Mouse (Mus musculus): Measurements from ENCODE around the gene Ephb1.

GRCm38 (mm10) chr9:102351721-102352120, 2.8 kb downstream of the Ephb1 start:
- no peak for TF ChIP-seq RCOR1 (conservative IDR thresholded peaks at IDR 0.05; ENCODE audit: low read depth, low read length)
- no peak for TF ChIP-seq CTCF (conservative IDR thresholded peaks at IDR 0.05 in 1 of 2, IDR thresholded peaks at IDR 0.05 in 1 of 2; ENCODE audit: low read depth in 2 of 2, low read length in 2 of 2)
- TF ChIP-seq POLR2A (IDR thresholded peaks at IDR 0.05; ENCODE audit: low read depth, low read length), result no peak
- TF ChIP-seq SMC3 (IDR thresholded peaks at IDR 0.05; ENCODE audit: low read depth, low read length), result no peak
- TF ChIP-seq ZC3H11A (IDR thresholded peaks at IDR 0.05; ENCODE audit: low read depth, low read length), result no peak
- no peak for TF ChIP-seq EP300 (IDR thresholded peaks at IDR 0.05; ENCODE audit: low read length)
- no peak for TF ChIP-seq NELFE (IDR thresholded peaks at IDR 0.05; ENCODE audit: low read depth, low read length)
- no peak for TF ChIP-seq UBTF (IDR thresholded peaks at IDR 0.05; ENCODE audit: low read depth, low read length)
- TF ChIP-seq MXI1 (IDR thresholded peaks at IDR 0.05; ENCODE audit: low read depth, low read length), result no peak
- TF ChIP-seq HCFC1 (IDR thresholded peaks at IDR 0.05; ENCODE audit: low read depth, low read length), result no peak
- TF ChIP-seq TCF12 (IDR thresholded peaks at IDR 0.05; ENCODE audit: low read depth, low read length), result no peak
- no peak for TF ChIP-seq NRF1 (IDR thresholded peaks at IDR 0.05; ENCODE audit: low read depth, low read length)

Measured in CH12.LX (cell line).